Mouse (Mus musculus) limb, embryonic 10.5 days (tissue): ENCODE measurements around the gene Adarb1. TPM values are rescaled to one million over a fixed set of nuclear protein-coding genes. Genes with fewer than 3 reads are reported as not detected.
A peak's percentile ranks its signal among the peaks of the same experiment; 100 is the strongest.

ENCODE experiments used
- DNase-seq: peaks from one replicate; pipeline ENCODE4 v3.0.0-alpha.2; 2017; ENCODE audit warnings: low spot score
- H3K27ac ChIP-seq: fragments of 300-500 bp; sonication (generic); 2 replicates; pipeline ENCODE4 v1.5.1; 2016; ENCODE audit warnings: mild to moderate bottlenecking
- H3K27me3 ChIP-seq: fragments of 300-500 bp; sonication (generic); 2 replicates; pipeline ENCODE4 v1.6.1; 2016; ENCODE audit warnings: low read depth, mild to moderate bottlenecking; ENCODE audit not compliant: poor library complexity, severe bottlenecking
- H3K36me3 ChIP-seq: fragments of 300-500 bp; sonication (generic); 2 replicates; pipeline ENCODE4 v1.6.1; 2016; ENCODE audit warnings: mild to moderate bottlenecking, moderate library complexity
- H3K4me1 ChIP-seq: fragments of 300-500 bp; sonication (generic); 2 replicates; pipeline ENCODE4 v1.6.1; 2016
- H3K4me3 ChIP-seq: fragments of 300-500 bp; sonication (generic); 2 replicates; pipeline ENCODE4 v1.5.1; 2016; ENCODE audit warnings: mild to moderate bottlenecking, moderate library complexity
- H3K9me3 ChIP-seq: fragments of 300-500 bp; sonication (generic); replicated peaks from 2 replicates; pipeline ENCODE4 v1.6.1; 2016; ENCODE audit warnings: mild to moderate bottlenecking
- WGBS: fragments of 180-500 bp; shearing (Covaris S2); methylation state at CpG from one replicate; pipeline ENCODE4 v1.1.7; 2016; 5-methylcytosine and 5-hydroxymethylcytosine counted together
- polyA plus RNA-seq: library from polyadenylated mRNA; unstranded; fragments of >200 nt; fragmentation: Nextera tagmentation; extraction: Ambion mirVana; gene quantifications from 2 replicates; pipeline ENCODE4 v1.2.1, GENCODE M21; 2016

Gene Adarb1
- polyA plus RNA-seq, 1 experiment from 2014 or later = 4.9 TPM

GRCm38 (mm10) chr10:77430771-77431170 lies 12.7 kb upstream of the Adarb1 start:
- H3K27me3 ChIP-seq = no peaks in the 10 kb centered on the region
- H3K27ac ChIP-seq = no peak overlapping the region
- H3K4me3 ChIP-seq = no peak overlapping the region
- no peaks in the 10 kb centered on the region for H3K9me3 ChIP-seq
- no peaks in the 10 kb centered on the region for H3K36me3 ChIP-seq
- H3K4me1 ChIP-seq = 0 out of 2 replicates have a peak, but pooled peaks cover 5% of the 10 kb centered on the region
- DNase-seq = no peak

DNA sequence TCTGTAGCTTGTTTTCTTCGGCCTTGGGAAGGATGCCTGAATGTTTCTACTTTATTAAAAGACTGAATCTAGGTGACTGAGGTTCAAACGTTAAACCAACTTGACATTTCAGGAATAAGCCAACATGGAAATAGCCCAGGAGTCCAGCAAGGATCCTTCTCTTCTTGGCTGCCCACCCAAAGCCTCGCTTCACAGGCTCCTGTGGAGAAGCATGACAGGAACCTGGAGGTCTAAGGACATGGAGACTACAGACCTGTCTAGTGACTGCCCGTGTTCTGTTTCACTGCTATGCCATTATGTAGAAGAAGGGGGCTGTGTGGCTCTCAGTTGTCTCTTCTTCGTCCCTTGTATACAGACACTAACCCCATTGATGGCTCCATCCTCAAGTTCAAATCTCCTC lies 11.9 kb upstream of the Adarb1 start:
- WGBS = 90% methylated on average over 5 of the region's 5 CpGs

DNA sequence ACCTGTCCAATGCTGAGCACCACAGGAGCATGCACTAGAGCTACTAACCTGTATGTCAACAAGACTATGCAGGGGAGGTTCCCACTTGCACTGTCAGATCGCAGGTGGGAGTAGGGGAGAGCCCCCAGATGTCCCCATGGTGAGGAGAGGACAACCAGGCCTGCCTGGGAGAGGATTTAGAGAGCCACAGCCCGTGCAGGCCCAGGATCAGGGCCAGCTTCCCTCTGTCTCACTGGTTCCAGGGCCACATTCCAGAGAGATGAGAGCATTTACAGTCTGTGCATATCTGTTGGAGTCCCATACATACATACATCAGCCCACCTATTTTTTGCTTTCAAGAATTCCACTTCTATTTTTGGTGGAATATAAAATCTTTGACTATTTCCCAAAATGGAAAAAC lies 9.5 kb upstream of the Adarb1 start:
- H3K27me3 ChIP-seq = no peaks in the 10 kb centered on the region
- no peak overlapping the region for H3K4me3 ChIP-seq
- no peaks in the 10 kb centered on the region for H3K4me1 ChIP-seq
- WGBS = 56% methylated on average over 2 of the region's 2 CpGs
- H3K27ac ChIP-seq = no peak overlapping the region
- no peaks in the 10 kb centered on the region for H3K36me3 ChIP-seq
- H3K9me3 ChIP-seq = no peaks in the 10 kb centered on the region
- no peak for DNase-seq

More for the DNA sequence above, 11.9 kb upstream of the Adarb1 start:
- Histone ChIP-seq H3K4me1 (0 out of 2 replicates have a peak, but pooled peaks cover 3% of the 10 kb centered on the region), H3K36me3 (no peaks in the 10 kb centered on the region), H3K27me3 (no peaks in the 10 kb centered on the region), H3K27ac (no peak overlapping the region), H3K9me3 (no peaks in the 10 kb centered on the region), H3K4me3 (no peak overlapping the region)
- DNase-seq = no peak

DNA sequence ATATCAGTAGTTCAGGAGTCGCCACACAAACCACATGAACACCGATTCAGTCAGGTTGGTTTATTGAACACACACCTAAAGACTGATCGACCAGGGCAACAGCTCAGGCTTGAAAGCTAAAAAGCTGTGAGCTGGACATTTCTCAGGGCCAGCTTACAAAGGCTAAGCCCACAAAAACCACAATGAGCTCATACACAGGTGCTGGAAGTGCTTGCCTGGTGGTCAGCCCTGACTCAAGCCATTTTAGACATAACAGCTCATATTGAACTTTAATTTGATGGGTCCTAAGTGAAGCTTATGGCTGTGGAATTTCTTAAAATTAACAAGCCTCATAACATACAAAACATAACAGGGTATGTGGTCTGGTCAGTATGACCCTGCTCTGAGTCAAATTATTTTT lies 2.1 kb upstream of the Adarb1 start:
- 91% methylated on average over 3 of the region's 3 CpGs for WGBS

DNA sequence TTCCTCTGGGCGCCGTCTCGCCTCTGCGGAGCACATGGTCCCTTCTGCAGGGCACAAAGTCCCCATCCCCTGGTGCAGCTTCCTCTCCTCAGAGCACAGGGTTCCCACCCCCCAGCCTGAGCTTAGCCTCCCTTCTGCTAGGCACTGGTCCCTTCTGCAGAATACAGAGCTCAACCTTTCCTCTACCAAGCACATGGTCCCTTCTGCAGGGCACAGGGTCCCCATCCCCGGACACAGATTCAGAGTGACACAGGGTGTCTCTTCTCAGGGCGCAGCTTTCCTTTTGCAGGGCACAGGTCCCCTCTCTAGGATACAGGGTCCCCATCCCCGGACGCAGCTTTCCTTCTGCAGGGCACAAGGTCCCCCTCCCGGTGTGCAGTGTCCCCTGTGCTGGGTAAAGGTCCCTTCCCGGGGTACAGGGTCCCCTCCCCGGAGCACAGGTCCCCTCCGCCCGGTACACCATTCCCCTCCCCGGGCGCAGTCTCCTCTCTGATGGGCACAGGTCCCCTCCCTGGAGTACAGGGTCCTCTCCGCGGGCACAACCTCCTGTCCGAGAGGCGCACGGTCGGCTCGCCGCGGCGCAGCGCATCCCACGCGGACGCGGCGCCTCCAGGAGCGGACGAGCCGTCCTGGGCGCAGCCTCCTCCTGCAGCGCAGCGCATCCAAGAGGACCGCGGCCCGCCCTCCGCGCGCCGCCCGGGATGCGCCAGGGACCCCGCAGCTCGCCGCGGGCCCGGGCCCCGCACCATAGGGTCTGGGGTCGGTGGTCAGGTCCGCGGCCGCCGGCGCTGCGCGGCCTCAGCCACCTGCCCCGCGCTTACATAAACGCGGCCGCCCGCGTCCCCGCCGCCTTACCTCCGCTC lies 599 bp downstream of the Adarb1 start:
- Histone ChIP-seq H3K27ac (peak overlapping the region; percentile 88), H3K27me3 (peaks cover 30% of the 10 kb centered on the region), H3K4me1 (peaks cover 31% of the 10 kb centered on the region), H3K4me3 (peak overlapping the region; percentile 78), H3K36me3 (no peaks in the 10 kb centered on the region), H3K9me3 (no peaks in the 10 kb centered on the region)
- under 1% methylated on average over 66 of the region's 70 CpGs for WGBS
- DNase-seq = peak; percentile 66

More for the DNA sequence above, 2.1 kb upstream of the Adarb1 start:
- H3K27me3 ChIP-seq = peaks cover 28% of the 10 kb centered on the region
- H3K9me3 ChIP-seq = no peaks in the 10 kb centered on the region
- H3K27ac ChIP-seq = no peak overlapping the region
- H3K36me3 ChIP-seq = no peaks in the 10 kb centered on the region
- H3K4me1 ChIP-seq = peaks cover 23% of the 10 kb centered on the region
- H3K4me3 ChIP-seq = no peak overlapping the region
- DNase-seq = no peak

DNA sequence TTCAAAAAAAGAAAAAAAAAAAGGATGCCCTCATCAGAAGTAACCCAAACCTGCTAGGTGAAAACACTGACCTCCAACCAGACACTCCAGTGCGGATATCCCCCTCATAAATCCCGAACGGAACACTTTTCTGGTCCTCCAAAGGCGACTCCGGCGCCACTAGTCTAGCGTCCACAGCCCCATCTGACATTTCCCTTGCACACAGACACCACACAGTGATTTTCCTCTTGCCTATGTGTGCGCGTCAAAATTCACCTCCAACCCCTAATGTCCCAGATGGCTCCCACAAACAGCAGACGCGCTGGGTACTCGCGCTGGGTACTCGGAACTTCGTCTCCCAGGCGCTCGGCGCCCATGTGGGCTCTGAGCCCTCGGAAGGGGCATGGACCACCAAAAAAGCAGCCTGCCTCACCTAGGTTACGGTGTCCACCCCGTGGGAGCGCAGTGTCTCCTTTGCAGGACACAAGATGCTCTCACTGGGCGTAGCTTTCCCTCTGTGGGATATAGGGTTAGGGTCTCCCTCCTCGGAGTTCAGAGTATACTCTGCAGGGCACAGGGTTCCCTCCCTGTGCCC lies 1.3 kb downstream of the Adarb1 start:
- Histone ChIP-seq H3K27ac (peak overlapping the region; percentile 88), H3K36me3 (no peaks in the 10 kb centered on the region), H3K27me3 (peaks cover 30% of the 10 kb centered on the region), H3K4me3 (peak overlapping the region; percentile 78), H3K4me1 (peaks cover 31% of the 10 kb centered on the region), H3K9me3 (no peaks in the 10 kb centered on the region)
- DNase-seq = peak; percentile 50
- WGBS = 5% methylated on average over 24 of the region's 24 CpGs

DNA sequence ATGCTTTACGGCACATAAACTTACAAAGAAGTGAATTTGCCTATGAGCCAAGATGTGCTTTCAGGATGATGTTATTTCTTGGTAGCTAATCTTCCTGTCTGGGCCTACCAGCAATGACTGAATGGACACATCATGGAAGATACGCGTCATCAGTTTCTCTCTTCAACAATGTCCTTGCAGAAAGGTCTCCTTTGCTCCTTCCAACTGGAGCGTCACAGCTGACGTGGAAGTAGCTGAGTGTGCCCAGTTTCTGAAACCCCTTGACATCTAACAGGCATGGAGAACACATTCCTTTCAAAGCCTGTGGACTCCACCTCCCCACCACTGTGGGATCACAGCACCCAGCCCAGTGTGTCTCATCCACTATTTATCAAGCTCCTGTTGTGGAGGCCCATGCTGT lies 2.2 kb downstream of the Adarb1 start:
- 92% methylated on average over 5 of the region's 5 CpGs for WGBS
- Histone ChIP-seq H3K4me3 (no peak overlapping the region), H3K36me3 (no peaks in the 10 kb centered on the region), H3K4me1 (peaks cover 31% of the 10 kb centered on the region), H3K27ac (no peak overlapping the region), H3K27me3 (peaks cover 30% of the 10 kb centered on the region), H3K9me3 (no peaks in the 10 kb centered on the region)
- no peak for DNase-seq

DNA sequence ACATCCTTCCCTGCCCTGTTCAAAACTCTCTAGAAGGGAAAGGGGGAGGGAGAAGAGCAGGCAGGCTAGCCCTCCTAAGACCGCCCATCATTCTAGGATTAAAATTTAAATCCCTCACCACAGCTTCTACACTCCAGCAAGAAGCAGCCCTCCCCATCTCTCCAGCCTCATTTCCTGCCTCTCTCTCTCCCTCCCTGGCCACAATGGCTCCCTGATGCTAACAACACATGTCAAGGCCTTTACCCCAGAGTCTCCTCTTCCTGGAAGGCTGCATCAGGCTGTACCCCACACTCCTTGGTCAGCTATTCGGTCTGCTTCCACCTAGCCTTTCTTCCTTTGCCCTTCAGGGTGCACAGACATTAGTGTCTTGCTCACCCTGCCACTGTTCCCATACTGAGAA lies 4.3 kb downstream of the Adarb1 start:
- H3K4me3 ChIP-seq = no peak overlapping the region
- peaks cover 30% of the 10 kb centered on the region for H3K4me1 ChIP-seq
- peaks cover 30% of the 10 kb centered on the region for H3K27me3 ChIP-seq
- WGBS = 59% methylated on average over 2 of the region's 2 CpGs
- no peak overlapping the region for H3K27ac ChIP-seq
- DNase-seq = no peak
- no peaks in the 10 kb centered on the region for H3K36me3 ChIP-seq
- H3K9me3 ChIP-seq = no peaks in the 10 kb centered on the region

DNA sequence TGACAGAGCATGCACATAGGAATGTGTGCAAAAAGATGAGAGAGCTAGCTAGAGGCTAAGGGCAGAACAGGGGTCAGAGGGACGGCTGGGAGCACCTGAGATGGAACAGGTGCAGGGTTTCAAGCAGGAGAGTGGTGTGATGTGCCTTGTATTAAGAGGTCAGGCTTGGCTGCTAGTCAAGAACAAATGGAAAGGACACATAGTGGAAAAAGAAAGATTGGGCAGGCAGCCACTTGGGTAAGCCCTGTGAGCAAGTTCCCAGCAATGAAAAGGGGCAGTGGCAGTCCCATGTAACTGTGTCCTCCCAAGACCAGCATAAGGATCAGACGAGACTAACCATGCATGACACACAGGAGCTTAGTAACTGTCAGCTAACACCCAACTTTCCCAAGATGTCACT lies 8.9 kb downstream of the Adarb1 start:
- no peak overlapping the region for H3K27ac ChIP-seq
- H3K9me3 ChIP-seq = no peaks in the 10 kb centered on the region
- peaks cover 9% of the 10 kb centered on the region; the same call in 1 of the 2 replicates for H3K4me1 ChIP-seq
- no peaks in the 10 kb centered on the region for H3K27me3 ChIP-seq
- 81% methylated on average over 2 of the region's 2 CpGs for WGBS
- H3K4me3 ChIP-seq = no peak overlapping the region
- no peaks in the 10 kb centered on the region for H3K36me3 ChIP-seq
- DNase-seq = no peak

DNA sequence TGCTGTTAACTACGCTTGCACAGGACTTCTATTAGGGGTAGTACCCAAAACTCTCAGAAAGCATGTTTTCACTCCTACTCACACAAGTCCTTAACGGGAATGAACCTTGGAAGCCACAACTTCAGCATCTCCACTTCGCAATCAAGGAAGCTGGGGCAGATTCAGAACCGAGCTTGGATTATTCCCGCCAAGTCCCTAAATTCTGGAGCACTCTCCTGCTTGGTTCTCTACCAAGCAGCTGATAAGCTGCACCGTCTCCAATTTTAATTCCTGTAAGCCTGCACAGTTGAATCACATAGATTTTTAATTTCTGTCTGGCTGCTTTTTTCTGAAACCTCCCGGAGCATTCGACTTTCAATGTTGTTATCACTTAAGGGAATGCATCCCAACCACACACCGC lies 9.8 kb downstream of the Adarb1 start:
- H3K27ac ChIP-seq = no peak overlapping the region
- H3K27me3 ChIP-seq = no peaks in the 10 kb centered on the region
- WGBS = 86% methylated on average over 9 of the region's 9 CpGs
- no peak for DNase-seq
- H3K9me3 ChIP-seq = no peaks in the 10 kb centered on the region
- H3K36me3 ChIP-seq = no peaks in the 10 kb centered on the region
- no peak overlapping the region for H3K4me3 ChIP-seq
- H3K4me1 ChIP-seq = 0 out of 2 replicates have a peak, but pooled peaks cover 2% of the 10 kb centered on the region

- no peak for DNase-seq
- Histone ChIP-seq H3K27me3 (no peaks in the 10 kb centered on the region), H3K9me3 (no peaks in the 10 kb centered on the region), H3K36me3 (no peaks in the 10 kb centered on the region), H3K27ac (no peak overlapping the region), H3K4me1 (no peaks in the 10 kb centered on the region), H3K4me3 (no peak overlapping the region)
- WGBS = 82% methylated on average over 6 of the region's 6 CpGs
Observed at GRCm38 (mm10) chr10:77406486-77406885, 11.6 kb downstream of the Adarb1 start.

GRCm38 (mm10) chr10:77402463-77402862 lies 15.6 kb downstream of the Adarb1 start:
- 94% methylated on average over 1 of the region's 1 CpGs for WGBS
- Histone ChIP-seq H3K4me1 (no peaks in the 10 kb centered on the region), H3K4me3 (no peak overlapping the region), H3K27ac (no peak overlapping the region), H3K9me3 (no peaks in the 10 kb centered on the region), H3K27me3 (no peaks in the 10 kb centered on the region), H3K36me3 (no peaks in the 10 kb centered on the region)
- no peak for DNase-seq

GRCm38 (mm10) chr10:77401039-77401438 lies 17.0 kb downstream of the Adarb1 start:
- Histone ChIP-seq H3K36me3 (no peaks in the 10 kb centered on the region), H3K4me1 (0 out of 2 replicates have a peak, but pooled peaks cover 4% of the 10 kb centered on the region), H3K4me3 (no peak overlapping the region), H3K9me3 (no peaks in the 10 kb centered on the region), H3K27me3 (no peaks in the 10 kb centered on the region), H3K27ac (no peak overlapping the region)
- WGBS = 95% methylated on average over 6 of the region's 6 CpGs
- no peak for DNase-seq
